Mouse (Mus musculus) forebrain, embryonic 14.5 days (tissue): ENCODE results near the gene Ifnz. TPM values are rescaled to one million over a fixed set of nuclear protein-coding genes. Genes with fewer than 3 reads are reported as not detected.
"Not testable (repeated sequence)": the region's sequence is repeated elsewhere in the genome, so short reads cannot be mapped to it uniquely, and the experiment has no call there.

Experiments
- ATAC-seq: fragments of 200-750 bp; cut with Nextera tagmentation; 2 replicates; pipeline ENCODE4 v1.8.0; 2017; ENCODE audit warnings: mild to moderate bottlenecking, moderate library complexity
- DNase-seq: peaks from one replicate; pipeline ENCODE4 v3.0.0-alpha.2; 2015; ENCODE audit warnings: low spot score
- H3K27ac ChIP-seq: fragments of 300-500 bp; sonication (generic); 2 replicates; pipeline ENCODE4 v1.5.1; 2014; ENCODE audit warnings: low read depth, mild to moderate bottlenecking, control low read depth, low read length, moderate library complexity
- H3K27me3 ChIP-seq: fragments of 300-500 bp; sonication (generic); replicated peaks from 2 replicates; pipeline ENCODE4 v1.6.1; 2014; ENCODE audit warnings: low read length, control low read depth, mixed read lengths; ENCODE audit not compliant: control insufficient read depth, insufficient read depth
- H3K36me3 ChIP-seq: fragments of 300-500 bp; sonication (generic); 2 replicates; pipeline ENCODE4 v1.6.1; 2014; ENCODE audit warnings: low read length, control low read depth; ENCODE audit not compliant: control insufficient read depth, insufficient read depth
- H3K4me1 ChIP-seq: fragments of 300-500 bp; sonication (generic); 2 replicates; pipeline ENCODE4 v1.6.1; 2014; ENCODE audit warnings: antibody characterized with exemption, low read length, control low read depth; ENCODE audit not compliant: control insufficient read depth, insufficient read depth
- H3K4me2 ChIP-seq: fragments of 300-500 bp; sonication (generic); 2 replicates; pipeline ENCODE4 v1.6.1; 2014; ENCODE audit warnings: mild to moderate bottlenecking, control low read depth, low read length
- H3K4me3 ChIP-seq: fragments of 300-500 bp; sonication (generic); 2 replicates; pipeline ENCODE4 v1.5.1; 2014; ENCODE audit warnings: low read depth, low read length, control low read depth
- H3K9ac ChIP-seq: fragments of 300-500 bp; sonication (generic); 2 replicates; pipeline ENCODE4 v1.6.1; 2014; ENCODE audit warnings: mild to moderate bottlenecking, low read length, control low read depth, moderate library complexity
- H3K9me3 ChIP-seq: fragments of 300-500 bp; sonication (generic); replicated peaks from 2 replicates; pipeline ENCODE4 v1.6.1; 2016; ENCODE audit warnings: low read length, control low read depth, mixed read lengths; ENCODE audit not compliant: control insufficient read depth
- WGBS: fragments of 180-500 bp; shearing (Covaris S2); extraction: QIAGEN DNeasy Blood & Tissue Kit; methylation state at CpG from one replicate; pipeline ENCODE4 v1.1.7; 2014; 5-methylcytosine and 5-hydroxymethylcytosine counted together
- polyA plus RNA-seq: library from polyadenylated mRNA; unstranded; fragments of >200 nt; fragmentation: Nextera tagmentation; extraction: Ambion mirVana; gene quantifications from 2 replicates; pipeline ENCODE4 v1.2.1, GENCODE M21; 2014

The Ifnz gene
- polyA plus RNA-seq, 1 experiment from 2014 or later: not detected

DNA sequence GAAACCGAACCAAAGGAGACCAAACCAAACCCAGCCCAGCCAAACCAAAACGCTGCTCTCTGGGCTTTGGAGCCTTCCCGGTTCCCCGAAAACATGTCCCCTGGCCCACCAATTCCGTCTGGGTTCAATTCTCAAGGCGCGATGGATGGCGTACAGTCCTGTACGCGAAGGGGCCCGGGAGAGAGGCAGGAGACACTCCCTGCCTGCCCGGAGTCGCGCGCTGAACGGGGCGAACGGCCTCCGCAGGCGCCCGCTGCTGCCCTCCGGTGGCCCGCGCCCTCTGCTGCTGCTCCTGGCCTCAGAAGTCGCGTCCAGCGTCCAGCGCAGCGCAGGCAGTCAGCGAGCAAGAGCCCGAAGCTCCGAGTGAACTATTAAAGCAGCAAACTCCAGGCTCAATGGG is 8.4 kb upstream of the Ifnz start, which contains the start of gene Gm13290:
Gm13290 (plus strand) TSS at position 301 of the 400 bp plus-strand sequence.
- H3K9me3 ChIP-seq, ATAC-seq, H3K36me3 ChIP-seq, H3K27ac ChIP-seq, H3K9ac ChIP-seq, H3K27me3 ChIP-seq, H3K4me2 ChIP-seq, H3K4me3 ChIP-seq, H3K4me1 ChIP-seq, DNase-seq: not testable (repeated sequence)
- no CpG with 5 or more reads among the region's 32 CpGs for WGBS

DNA sequence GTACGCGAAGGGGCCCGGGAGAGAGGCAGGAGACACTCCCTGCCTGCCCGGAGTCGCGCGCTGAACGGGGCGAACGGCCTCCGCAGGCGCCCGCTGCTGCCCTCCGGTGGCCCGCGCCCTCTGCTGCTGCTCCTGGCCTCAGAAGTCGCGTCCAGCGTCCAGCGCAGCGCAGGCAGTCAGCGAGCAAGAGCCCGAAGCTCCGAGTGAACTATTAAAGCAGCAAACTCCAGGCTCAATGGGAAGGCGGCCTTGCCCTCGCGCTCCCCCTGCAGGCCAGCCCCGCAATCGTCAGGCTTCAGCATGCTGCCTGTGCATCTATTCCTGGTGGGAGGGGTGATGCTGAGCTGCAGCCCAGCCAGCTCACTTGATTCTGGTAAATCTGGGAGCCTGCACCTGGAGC is 5.3 kb upstream of the Ifnz start, which contains the start of gene Gm13289:
Gm13289 (plus strand) TSS at position 301 of the 400 bp plus-strand sequence.
- no CpG with 5 or more reads among the region's 29 CpGs for WGBS

DNA sequence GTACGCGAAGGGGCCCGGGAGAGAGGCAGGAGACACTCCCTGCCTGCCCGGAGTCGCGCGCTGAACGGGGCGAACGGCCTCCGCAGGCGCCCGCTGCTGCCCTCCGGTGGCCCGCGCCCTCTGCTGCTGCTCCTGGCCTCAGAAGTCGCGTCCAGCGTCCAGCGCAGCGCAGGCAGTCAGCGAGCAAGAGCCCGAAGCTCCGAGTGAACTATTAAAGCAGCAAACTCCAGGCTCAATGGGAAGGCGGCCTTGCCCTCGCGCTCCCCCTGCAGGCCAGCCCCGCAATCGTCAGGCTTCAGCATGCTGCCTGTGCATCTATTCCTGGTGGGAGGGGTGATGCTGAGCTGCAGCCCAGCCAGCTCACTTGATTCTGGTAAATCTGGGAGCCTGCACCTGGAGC is 2.4 kb upstream of the Ifnz start, which contains the start of gene Gm13272:
Gm13272 (plus strand) TSS at position 301 of the 400 bp plus-strand sequence.
- H3K4me1 ChIP-seq, H3K4me3 ChIP-seq, ATAC-seq, H3K9me3 ChIP-seq, H3K27ac ChIP-seq, H3K27me3 ChIP-seq, H3K36me3 ChIP-seq, DNase-seq, H3K9ac ChIP-seq, H3K4me2 ChIP-seq: not testable (repeated sequence)
- WGBS: no CpG with 5 or more reads among the region's 29 CpGs

More for the DNA sequence above, 5.3 kb upstream of the Ifnz start, which contains the start of gene Gm13289:
- not testable (repeated sequence) for H3K4me3 ChIP-seq, H3K36me3 ChIP-seq, H3K4me2 ChIP-seq, H3K27ac ChIP-seq, H3K4me1 ChIP-seq, H3K9me3 ChIP-seq, ATAC-seq, DNase-seq, H3K27me3 ChIP-seq, H3K9ac ChIP-seq

DNA sequence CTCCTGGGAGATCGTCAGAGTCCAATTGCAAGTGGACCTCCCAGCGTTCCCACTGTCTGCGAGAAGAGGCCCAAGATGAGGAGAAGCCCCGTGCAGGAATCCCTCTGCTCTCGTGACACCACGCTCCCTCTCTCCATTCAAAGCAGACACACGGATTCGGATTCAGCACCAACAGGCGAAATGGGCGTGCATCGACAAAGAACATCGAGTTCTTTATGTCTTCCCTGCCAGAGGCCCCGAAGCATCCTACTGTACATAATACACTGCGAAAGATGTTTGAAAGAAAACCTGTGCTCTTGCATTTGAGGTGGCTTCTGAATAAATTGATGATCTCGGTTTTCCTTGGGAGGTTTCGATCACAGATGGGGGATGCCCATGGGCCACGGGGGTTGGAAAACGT is 1.6 kb upstream of the Ifnz start:
- not testable (repeated sequence) for ATAC-seq, H3K4me2 ChIP-seq, H3K9me3 ChIP-seq, H3K4me1 ChIP-seq, H3K27me3 ChIP-seq, H3K9ac ChIP-seq, H3K36me3 ChIP-seq, DNase-seq, H3K27ac ChIP-seq, H3K4me3 ChIP-seq
- WGBS: 53% methylated on average over 14 of the region's 18 CpGs

DNA sequence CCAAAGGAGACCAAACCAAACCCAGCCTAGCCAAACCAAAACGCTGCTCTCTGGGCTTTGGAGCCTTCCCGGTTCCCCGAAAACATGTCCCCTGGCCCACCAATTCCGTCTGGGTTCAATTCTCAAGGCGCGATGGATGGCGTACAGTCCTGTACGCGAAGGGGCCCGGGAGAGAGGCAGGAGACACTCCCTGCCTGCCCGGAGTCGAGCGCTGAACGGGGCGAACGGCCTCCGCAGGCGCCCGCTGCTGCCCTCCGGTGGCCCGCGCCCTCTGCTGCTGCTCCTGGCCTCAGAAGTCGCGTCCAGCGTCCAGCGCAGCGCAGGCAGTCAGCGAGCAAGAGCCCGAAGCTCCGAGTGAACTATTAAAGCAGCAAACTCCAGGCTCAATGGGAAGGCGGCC is 404 bp downstream of the Ifnz start:
- not testable (repeated sequence) for H3K9me3 ChIP-seq, H3K9ac ChIP-seq, H3K4me3 ChIP-seq, H3K27ac ChIP-seq, H3K4me1 ChIP-seq, DNase-seq, H3K36me3 ChIP-seq, ATAC-seq, H3K27me3 ChIP-seq
- peak overlapping the region; percentile 33; the same call in 1 of the 2 replicates for H3K4me2 ChIP-seq
- 0% methylated on average over 12 of the region's 31 CpGs for WGBS

DNA sequence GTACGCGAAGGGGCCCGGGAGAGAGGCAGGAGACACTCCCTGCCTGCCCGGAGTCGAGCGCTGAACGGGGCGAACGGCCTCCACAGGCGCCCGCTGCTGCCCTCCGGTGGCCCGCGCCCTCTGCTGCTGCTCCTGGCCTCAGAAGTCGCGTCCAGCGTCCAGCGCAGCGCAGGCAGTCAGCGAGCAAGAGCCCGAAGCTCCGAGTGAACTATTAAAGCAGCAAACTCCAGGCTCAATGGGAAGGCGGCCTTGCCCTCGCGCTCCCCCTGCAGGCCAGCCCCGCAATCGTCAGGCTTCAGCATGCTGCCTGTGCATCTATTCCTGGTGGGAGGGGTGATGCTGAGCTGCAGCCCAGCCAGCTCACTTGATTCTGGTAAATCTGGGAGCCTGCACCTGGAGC is 3.5 kb downstream of the Ifnz start, which contains the start of gene Gm13276:
Gm13276 (plus strand) TSS at position 301 of the 400 bp plus-strand sequence.
- not testable (repeated sequence) for H3K4me1 ChIP-seq, H3K36me3 ChIP-seq, H3K4me3 ChIP-seq, H3K4me2 ChIP-seq, DNase-seq, H3K9ac ChIP-seq, ATAC-seq, H3K9me3 ChIP-seq, H3K27ac ChIP-seq, H3K27me3 ChIP-seq
- no CpG with 5 or more reads among the region's 27 CpGs for WGBS

DNA sequence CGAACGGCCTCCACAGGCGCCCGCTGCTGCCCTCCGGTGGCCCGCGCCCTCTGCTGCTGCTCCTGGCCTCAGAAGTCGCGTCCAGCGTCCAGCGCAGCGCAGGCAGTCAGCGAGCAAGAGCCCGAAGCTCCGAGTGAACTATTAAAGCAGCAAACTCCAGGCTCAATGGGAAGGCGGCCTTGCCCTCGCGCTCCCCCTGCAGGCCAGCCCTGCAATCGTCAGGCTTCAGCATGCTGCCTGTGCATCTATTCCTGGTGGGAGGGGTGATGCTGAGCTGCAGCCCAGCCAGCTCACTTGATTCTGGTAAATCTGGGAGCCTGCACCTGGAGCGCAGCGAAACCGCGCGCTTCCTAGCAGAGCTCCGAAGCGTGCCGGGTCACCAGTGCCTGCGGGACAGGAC is 6.5 kb downstream of the Ifnz start, which contains the start of gene Gm13277:
Gm13277 (plus strand) TSS at position 231 of the 400 bp plus-strand sequence.
- WGBS: no CpG with 5 or more reads among the region's 28 CpGs

DNA sequence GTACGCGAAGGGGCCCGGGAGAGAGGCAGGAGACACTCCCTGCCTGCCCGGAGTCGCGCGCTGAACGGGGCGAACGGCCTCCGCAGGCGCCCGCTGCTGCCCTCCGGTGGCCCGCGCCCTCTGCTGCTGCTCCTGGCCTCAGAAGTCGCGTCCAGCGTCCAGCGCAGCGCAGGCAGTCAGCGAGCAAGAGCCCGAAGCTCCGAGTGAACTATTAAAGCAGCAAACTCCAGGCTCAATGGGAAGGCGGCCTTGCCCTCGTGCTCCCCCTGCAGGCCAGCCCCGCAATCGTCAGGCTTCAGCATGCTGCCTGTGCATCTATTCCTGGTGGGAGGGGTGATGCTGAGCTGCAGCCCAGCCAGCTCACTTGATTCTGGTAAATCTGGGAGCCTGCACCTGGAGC is 9.3 kb downstream of the Ifnz start, which contains the start of gene Gm13278:
Gm13278 (plus strand) TSS at position 301 of the 400 bp plus-strand sequence.
- not testable (repeated sequence) for DNase-seq, H3K4me2 ChIP-seq, H3K4me1 ChIP-seq, H3K27ac ChIP-seq, H3K9ac ChIP-seq, H3K9me3 ChIP-seq, H3K4me3 ChIP-seq, H3K36me3 ChIP-seq, ATAC-seq, H3K27me3 ChIP-seq
- no CpG with 5 or more reads among the region's 28 CpGs for WGBS

More for the DNA sequence above, 6.5 kb downstream of the Ifnz start, which contains the start of gene Gm13277:
- not testable (repeated sequence) for H3K9ac ChIP-seq, ATAC-seq, DNase-seq, H3K4me1 ChIP-seq, H3K27me3 ChIP-seq, H3K4me2 ChIP-seq, H3K9me3 ChIP-seq, H3K36me3 ChIP-seq, H3K4me3 ChIP-seq, H3K27ac ChIP-seq

DNA sequence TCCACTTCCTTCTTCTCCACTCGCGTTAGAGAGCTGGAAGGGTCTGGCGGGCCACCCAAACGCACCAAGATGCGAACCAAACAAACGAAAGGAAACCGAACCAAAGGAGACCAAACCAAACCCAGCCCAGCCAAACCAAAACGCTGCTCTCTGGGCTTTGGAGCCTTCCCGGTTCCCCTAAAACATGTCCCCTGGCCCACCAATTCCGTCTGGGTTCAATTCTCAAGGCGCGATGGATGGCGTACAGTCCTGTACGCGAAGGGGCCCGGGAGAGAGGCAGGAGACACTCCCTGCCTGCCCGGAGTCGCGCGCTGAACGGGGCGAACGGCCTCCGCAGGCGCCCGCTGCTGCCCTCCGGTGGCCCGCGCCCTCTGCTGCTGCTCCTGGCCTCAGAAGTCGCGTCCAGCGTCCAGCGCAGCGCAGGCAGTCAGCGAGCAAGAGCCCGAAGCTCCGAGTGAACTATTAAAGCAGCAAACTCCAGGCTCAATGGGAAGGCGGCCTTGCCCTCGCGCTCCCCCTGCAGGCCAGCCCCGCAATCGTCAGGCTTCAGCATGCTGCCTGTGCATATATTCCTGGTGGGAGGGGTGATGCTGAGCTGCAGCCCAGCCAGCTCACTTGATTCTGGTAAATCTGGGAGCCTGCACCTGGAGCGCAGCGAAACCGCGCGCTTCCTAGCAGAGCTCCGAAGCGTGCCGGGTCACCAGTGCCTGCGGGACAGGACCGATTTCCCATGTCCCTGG is 12.2 kb downstream of the Ifnz start, which contains the start of gene Gm13275:
Gm13275 (plus strand) TSS at position 552 of the 740 bp plus-strand sequence.
- H3K4me2 ChIP-seq, H3K27ac ChIP-seq, H3K36me3 ChIP-seq, H3K9me3 ChIP-seq, DNase-seq, H3K4me1 ChIP-seq, H3K4me3 ChIP-seq, H3K9ac ChIP-seq, ATAC-seq, H3K27me3 ChIP-seq: not testable (repeated sequence)
- 0% methylated on average over 6 of the region's 52 CpGs for WGBS
